Mouse (Mus musculus) MEL (cell line): Measurements from ENCODE around the gene Slc22a23. TPM values are rescaled to one million over a fixed set of nuclear protein-coding genes. Genes with fewer than 3 reads are reported as not detected.

Experiments
- DNase-seq: peaks from one replicate; pipeline ENCODE4 v3.0.0; 2011; ENCODE audit warnings: low read depth, low spot score
- H3K27ac ChIP-seq: 2 replicates; pipeline ENCODE4 v1.5.1; 2012; ENCODE audit warnings: low read depth, mild to moderate bottlenecking, control low read depth, low read length, moderate library complexity; ENCODE audit not compliant: control insufficient read depth
- H3K27me3 ChIP-seq, 2 experiments: fragments of 150-350 bp in 1 of 2; sonication (generic) in 1 of 2; 2 replicates each; pipeline ENCODE4 v1.6.1; 2012; ENCODE audit warnings: low read length in 2 of 2, mild to moderate bottlenecking in 2 of 2, improper control_type of control experiment in 1 of 2, moderate library complexity in 1 of 2; ENCODE audit not compliant: insufficient read depth in 2 of 2, control insufficient read depth in 1 of 2
- H3K36me3 ChIP-seq, 2 experiments: 2 replicates each; pipeline ENCODE4 v1.6.1; 2012 to 2014; ENCODE audit warnings: low read length in 2 of 2, improper control_type of control experiment in 1 of 2, inconsistent platforms in 1 of 2, mild to moderate bottlenecking in 1 of 2; ENCODE audit not compliant: insufficient read depth in 2 of 2, control insufficient read depth in 1 of 2
- H3K4me1 ChIP-seq, 2 experiments: fragments of 150-350 bp in 1 of 2; sonication (generic) in 1 of 2; 2 replicates each; pipeline ENCODE4 v1.6.1; 2012; ENCODE audit warnings: low read length in 2 of 2, improper control_type of control experiment in 1 of 2, mild to moderate bottlenecking in 1 of 2; ENCODE audit not compliant: insufficient read depth in 2 of 2, control insufficient read depth in 1 of 2
- H3K4me3 ChIP-seq, 2 experiments: fragments of 150-350 bp in 1 of 2; sonication (generic) in 1 of 2; 2 replicates each; pipeline ENCODE4 v1.5.1; 2012; ENCODE audit warnings: low read depth in 2 of 2, low read length in 2 of 2, mild to moderate bottlenecking in 2 of 2, moderate library complexity in 2 of 2, control low read depth in 1 of 2, improper control_type of control experiment in 1 of 2; ENCODE audit not compliant: control insufficient read depth in 1 of 2, insufficient read depth in 1 of 2
- H3K79me2 ChIP-seq: 2 replicates; pipeline ENCODE4 v1.6.1; 2012; ENCODE audit warnings: mild to moderate bottlenecking, low read length, moderate library complexity; ENCODE audit not compliant: control insufficient read depth, poor library complexity, insufficient read depth
- H3K9ac ChIP-seq: 2 replicates; pipeline ENCODE4 v1.6.1; 2012; ENCODE audit warnings: low read depth, mild to moderate bottlenecking, control low read depth, low read length, moderate library complexity; ENCODE audit not compliant: control insufficient read depth, poor library complexity, severe bottlenecking
- H3K9me3 ChIP-seq: fragments of 150-350 bp; sonication (generic); replicated peaks from 2 replicates; pipeline ENCODE4 v1.6.1; 2012; ENCODE audit warnings: mild to moderate bottlenecking, low read length, improper control_type of control experiment, moderate library complexity; ENCODE audit not compliant: insufficient read depth
- BHLHE40 ChIP-seq: IDR thresholded peaks from 2 replicates; pipeline ENCODE4 v1.6.1; 2012; ENCODE audit warnings: low read depth, mild to moderate bottlenecking, inconsistent platforms, low read length, improper control_type of control experiment, borderline replicate concordance
- CHD2 ChIP-seq: IDR thresholded peaks from 2 replicates; pipeline ENCODE4 v1.6.1; 2011; ENCODE audit warnings: low read length, improper control_type of control experiment
- GABPA ChIP-seq: IDR thresholded peaks from 2 replicates; pipeline ENCODE4 v1.6.1; 2012; ENCODE audit warnings: low read depth, mild to moderate bottlenecking, inconsistent platforms, low read length, improper control_type of control experiment, moderate library complexity
- GATA1 ChIP-seq: IDR thresholded peaks from 2 replicates; pipeline ENCODE4 v1.6.1; 2011; ENCODE audit warnings: low read depth, low read length, improper control_type of control experiment
- HCFC1 ChIP-seq: IDR thresholded peaks from 2 replicates; pipeline ENCODE4 v1.6.1; 2012; ENCODE audit warnings: low read depth, mild to moderate bottlenecking, inconsistent platforms, low read length, improper control_type of control experiment, moderate library complexity
- MAZ ChIP-seq: IDR thresholded peaks from 2 replicates; pipeline ENCODE4 v1.6.1; 2012; ENCODE audit warnings: low read depth, mild to moderate bottlenecking, inconsistent platforms, low read length, improper control_type of control experiment
- MEF2A ChIP-seq: IDR thresholded peaks from 2 replicates; pipeline ENCODE4 v1.6.1; 2014; ENCODE audit warnings: low read depth, mild to moderate bottlenecking, inconsistent platforms, low read length, improper control_type of control experiment; ENCODE audit not compliant: poor library complexity, insufficient replicate concordance, severe bottlenecking; ENCODE audit errors: extremely low read depth
- MYB ChIP-seq: IDR thresholded peaks from 2 replicates; pipeline ENCODE4 v1.6.1; 2011; ENCODE audit warnings: mild to moderate bottlenecking, low read depth, low read length, improper control_type of control experiment
- MYC ChIP-seq: IDR thresholded peaks from 2 replicates; pipeline ENCODE4 v1.6.1; 2011; ENCODE audit warnings: low read depth, mild to moderate bottlenecking, low read length, improper control_type of control experiment, moderate library complexity
- POLR2AphosphoS2 ChIP-seq: IDR thresholded peaks from 2 replicates; pipeline ENCODE4 v1.6.1; 2011; ENCODE audit warnings: low read length, improper control_type of control experiment
- POLR2AphosphoS5 ChIP-seq: IDR thresholded peaks from 2 replicates; pipeline ENCODE4 v1.6.1; 2012; ENCODE audit warnings: low read depth, borderline replicate concordance, mild to moderate bottlenecking, inconsistent platforms, low read length, moderate library complexity, mixed read lengths
- RCOR1 ChIP-seq: IDR thresholded peaks from 2 replicates; pipeline ENCODE4 v1.6.1; 2012; ENCODE audit warnings: low read depth, mild to moderate bottlenecking, inconsistent platforms, low read length, improper control_type of control experiment
- SIN3A ChIP-seq: IDR thresholded peaks from 2 replicates; pipeline ENCODE4 v1.6.1; 2012; ENCODE audit warnings: low read length, improper control_type of control experiment, inconsistent platforms
- SMC3 ChIP-seq: IDR thresholded peaks from 2 replicates; pipeline ENCODE4 v1.6.1; 2011; ENCODE audit warnings: low read depth, low read length, improper control_type of control experiment
- TAL1 ChIP-seq: IDR thresholded peaks from 2 replicates; pipeline ENCODE4 v1.6.1; 2012; ENCODE audit warnings: mild to moderate bottlenecking, inconsistent platforms, low read length, moderate library complexity, mixed read lengths
- TBP ChIP-seq: IDR thresholded peaks from 2 replicates; pipeline ENCODE4 v1.8.0; 2011; ENCODE audit warnings: low read depth, low read length, improper control_type of control experiment
- USF2 ChIP-seq, 2 experiments: IDR thresholded peaks; 2 replicates each; pipeline ENCODE4 v1.6.1; 2011 to 2012; ENCODE audit warnings: improper control_type of control experiment in 2 of 2, low read length in 2 of 2, borderline replicate concordance in 1 of 2, inconsistent platforms in 1 of 2, low read depth in 1 of 2, mild to moderate bottlenecking in 1 of 2; ENCODE audit not compliant: insufficient read depth in 1 of 2
- ZC3H11A ChIP-seq: IDR thresholded peaks from 2 replicates; pipeline ENCODE4 v1.6.1; 2012; ENCODE audit warnings: low read depth, mild to moderate bottlenecking, inconsistent platforms, low read length, improper control_type of control experiment
- ZKSCAN1 ChIP-seq: IDR thresholded peaks from 2 replicates; pipeline ENCODE4 v1.6.1; 2012; ENCODE audit warnings: low read depth, mild to moderate bottlenecking, inconsistent platforms, low read length, improper control_type of control experiment, moderate library complexity
- ZMIZ1 ChIP-seq: IDR thresholded peaks from 2 replicates; pipeline ENCODE4 v1.6.1; 2012; ENCODE audit warnings: low read depth, mild to moderate bottlenecking, inconsistent platforms, low read length, improper control_type of control experiment, moderate library complexity
- polyA plus RNA-seq, 2 experiments: library from polyadenylated mRNA; stranded (reverse) in 1 of 2; unstranded in 1 of 2; fragments of >175 nt in 1 of 2; fragments of >200 nt in 1 of 2; gene quantifications; 2 replicates each; pipeline versions ENCODE4 v1.2.1 to v1.2.4; 2012; ENCODE audit warnings: low replicate concordance in 2 of 2, low read depth in 1 of 2; ENCODE audit not compliant: insufficient read length in 2 of 2, insufficient read depth in 1 of 2, missing spikeins in 1 of 2
- total RNA-seq: library from RNA; depleted of rRNA; stranded (reverse); fragments of 300-350 nt; gene quantifications from 2 replicates; pipeline ENCODE4 v1.2.3, GENCODE M21; 2012

Slc22a23 gene
- total and polyA plus RNA-seq, 3 experiments = 22.2 to 24.3 TPM; not detected in 1

GRCm38 (mm10) chr13:34246821-34247220 is 98.2 kb downstream of the Slc22a23 start:
- DNase-seq = no peak
- Histone ChIP-seq H3K36me3 (peaks cover 0 to 4% of the 10 kb centered on the region in 2 experiments; a peak in 2 of 4 replicates), H3K27ac (no peak overlapping the region), H3K9me3 (no peaks in the 10 kb centered on the region), H3K4me3 (no peak overlapping the region), H3K27me3 (no peaks in the 10 kb centered on the region), H3K4me1 (no peaks in the 10 kb centered on the region; a peak in 1 of 4 replicates), H3K79me2 (peaks cover 3% of the 10 kb centered on the region; the same call in 1 of the 2 replicates)
- no peak for TF ChIP-seq MAZ
- no peak for TF ChIP-seq MYC
- TF ChIP-seq, all 39 proteins: peak for 0
- no peak overlapping the region for H3K9ac ChIP-seq

DNA sequence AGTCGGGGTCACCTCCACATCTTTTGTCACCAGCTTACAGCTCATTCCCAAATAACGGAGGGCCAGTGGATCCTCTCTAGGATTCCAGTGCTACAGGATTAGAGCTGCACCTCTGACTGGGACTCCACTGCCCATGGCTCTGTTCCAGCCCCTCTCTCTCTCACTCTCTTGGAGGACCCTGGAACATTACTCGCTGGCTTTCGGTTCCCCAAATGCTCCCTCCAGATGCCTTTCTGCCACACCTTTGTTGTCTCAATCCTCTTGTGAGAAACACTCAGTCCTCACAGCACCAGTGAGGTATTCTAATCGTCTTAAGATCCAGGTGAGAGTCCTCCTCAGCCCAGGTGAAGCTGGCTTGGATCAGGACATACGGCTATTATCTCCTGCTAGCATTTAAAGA is 99.8 kb downstream of the Slc22a23 start:
- peaks cover 3% of the 10 kb centered on the region; the same call in 1 of the 2 replicates for H3K79me2 ChIP-seq
- no peak overlapping the region for H3K4me3 ChIP-seq
- H3K36me3 ChIP-seq = peaks cover 0 to 3% of the 10 kb centered on the region in 2 experiments; a peak in 2 of 4 replicates
- no peaks in the 10 kb centered on the region for H3K9me3 ChIP-seq
- no peak overlapping the region for H3K27ac ChIP-seq
- no peak for DNase-seq
- no peaks in the 10 kb centered on the region; a peak in 1 of 4 replicates for H3K4me1 ChIP-seq
- H3K9ac ChIP-seq = no peak overlapping the region
- no peaks in the 10 kb centered on the region for H3K27me3 ChIP-seq
- no peak for TF ChIP-seq MAZ
- TF ChIP-seq BHLHE40 = no peak
- no peak for TF ChIP-seq USF2 (IDR thresholded peaks at IDR 0.05; ENCODE audit: borderline replicate concordance in 1 of 2, insufficient read depth in 1 of 2, low read depth in 1 of 2, low read length in 2 of 2)
- no peak for TF ChIP-seq ZKSCAN1
- no peak for TF ChIP-seq MEF2A
- TF ChIP-seq GATA1 = no peak
- TF ChIP-seq RCOR1 = no peak
- TF ChIP-seq GABPA = no peak
- no peak for TF ChIP-seq POLR2AphosphoS2
- TF ChIP-seq ZMIZ1 = no peak
- no peak for TF ChIP-seq CHD2
- TF ChIP-seq TBP = no peak
- TF ChIP-seq MYB = no peak
- TF ChIP-seq TAL1 = no peak
- TF ChIP-seq HCFC1 = no peak
- no peak for TF ChIP-seq ZC3H11A
- no peak for TF ChIP-seq SMC3
- no peak for TF ChIP-seq SIN3A
- TF ChIP-seq POLR2AphosphoS5 = no peak
